Mouse (Mus musculus): ENCODE measurements at regions not wholly inside any gene's neighbourhood (a gene's known extent, or its start where the extent isn't known, plus 50 kb on each side); places are given as distances from the start of the nearest gene placed in this dataset.

- no peak for TF ChIP-seq CTCF (IDR thresholded peaks at IDR 0.05; ENCODE audit: low read depth)
- TF ChIP-seq EP300 (IDR thresholded peaks at IDR 0.05; ENCODE audit: low read depth), result no peak
Measured at GRCm38 (mm10) chr3:56962248-56963013, 339.4 kb downstream of the Tm4sf1 start.
